Mouse (Mus musculus): Measurements from ENCODE around the gene Vapa. TPM values are rescaled to one million over a fixed set of nuclear protein-coding genes. Genes with fewer than 3 reads are reported as not detected.
"Not testable (repeated sequence)": the region's sequence is repeated elsewhere in the genome, so short reads cannot be mapped to it uniquely, and the experiment has no call there.

Gene Vapa
- polyA plus RNA-seq, 1 experiment from 2014 or later = 221 TPM

DNA sequence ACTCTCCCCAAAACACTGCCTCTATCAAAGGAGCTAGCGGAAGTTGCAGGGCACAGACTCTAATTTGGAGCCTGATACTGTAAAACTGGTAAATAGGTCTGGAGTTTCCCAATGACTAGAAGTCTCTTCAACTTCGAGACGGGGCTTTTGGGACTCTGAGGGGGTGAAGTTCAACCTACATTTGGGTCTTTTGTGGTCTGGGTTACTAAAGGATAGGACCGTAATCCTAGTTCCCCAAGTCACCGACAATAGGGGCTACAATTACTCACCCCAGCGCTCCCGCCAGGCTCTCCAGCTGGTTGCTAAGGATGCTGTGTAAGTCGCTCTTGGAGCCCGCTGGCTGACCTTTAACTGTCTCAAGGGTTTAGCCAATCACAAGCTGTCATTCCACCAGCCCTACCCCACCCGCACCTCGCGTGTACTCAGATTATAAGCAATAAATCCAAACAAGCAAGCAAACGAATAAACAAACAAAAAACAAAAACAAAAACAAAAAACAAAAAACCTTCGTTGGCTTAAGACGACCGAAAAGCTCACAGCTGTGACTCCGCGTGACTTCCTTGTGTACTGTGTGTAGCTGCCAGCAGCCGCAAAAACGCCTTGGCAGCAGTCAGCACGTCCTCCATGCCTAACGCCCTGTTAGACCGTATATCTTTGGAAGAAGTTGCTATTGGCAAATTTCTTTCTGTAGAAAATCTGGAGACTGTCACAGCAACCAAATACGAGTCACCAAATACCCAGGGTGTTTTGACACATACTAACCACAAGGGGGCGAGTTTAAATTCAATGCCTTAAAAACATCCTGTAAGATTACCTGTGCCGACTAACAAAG, 72.7 kb downstream of the Vapa start, which contains the start of gene Tmem232:
Gene Tmem232 (minus strand): TSS at position 342 of the 832 bp plus-strand sequence.
- Histone ChIP-seq H3K9ac (replicated peaks; ENCODE audit: low read depth) (0 out of 2 replicates have a peak within 1 kb of the TSS, but pooled peaks have one; percentile 8), H3K4me2 (replicated peaks; ENCODE audit: low read depth, low read length) (peak within 1 kb of the TSS; percentile 52), H3K4me1 (ENCODE audit: insufficient read depth, low read depth, low read length) (0 out of 2 replicates have a peak, but pooled peaks cover 2% of the 10 kb centered on the region), H3K36me3 (ENCODE audit: insufficient read depth, low read length) (no peaks in the 10 kb centered on the region), H3K27me3 (replicated peaks; ENCODE audit: insufficient read depth, low read length) (no peaks in the 10 kb centered on the region), H3K27ac (ENCODE audit: low read length) (no peak within 1 kb of the TSS), H3K4me3 (ENCODE audit: low read depth, low read length) (peak within 1 kb of the TSS; percentile 29), H3K9me3 (ENCODE audit: low read length) (no peaks in the 10 kb centered on the region)
- ATAC-seq (peak; percentile 92), DNase-seq (ENCODE audit: low spot score) (peak; percentile 80)
- no peak for TF ChIP-seq EP300 (IDR thresholded peaks at IDR 0.05)
- TF ChIP-seq CTCF (IDR thresholded peaks at IDR 0.05) = peak; percentile 70
- 12% methylated on average over 26 of the region's 26 CpGs for WGBS

- WGBS = 18% methylated on average over 3 of the region's 3 CpGs
- Histone ChIP-seq H3K27me3 (replicated peaks; ENCODE audit: insufficient read depth, low read length) (no peaks in the 10 kb centered on the region), H3K9ac (replicated peaks; ENCODE audit: low read depth) (no peak overlapping the region), H3K4me3 (ENCODE audit: low read depth, low read length) (no peak overlapping the region), H3K4me2 (replicated peaks; ENCODE audit: low read depth, low read length) (no peak overlapping the region), H3K27ac (ENCODE audit: low read length) (no peak overlapping the region), H3K36me3 (ENCODE audit: insufficient read depth, low read length) (no peaks in the 10 kb centered on the region), H3K4me1 (ENCODE audit: insufficient read depth, low read depth, low read length) (0 out of 2 replicates have a peak, but pooled peaks cover 2% of the 10 kb centered on the region), H3K9me3 (ENCODE audit: low read length) (no peaks in the 10 kb centered on the region)
- ATAC-seq (no peak), DNase-seq (ENCODE audit: low spot score) (peak; percentile 60)
- TF ChIP-seq CTCF (IDR thresholded peaks at IDR 0.05) (peak; percentile 87), EP300 (IDR thresholded peaks at IDR 0.05) (no peak)
Observed at GRCm38 (mm10) chr17:65536156-65536555, 77.2 kb downstream of the Vapa start.

DNA sequence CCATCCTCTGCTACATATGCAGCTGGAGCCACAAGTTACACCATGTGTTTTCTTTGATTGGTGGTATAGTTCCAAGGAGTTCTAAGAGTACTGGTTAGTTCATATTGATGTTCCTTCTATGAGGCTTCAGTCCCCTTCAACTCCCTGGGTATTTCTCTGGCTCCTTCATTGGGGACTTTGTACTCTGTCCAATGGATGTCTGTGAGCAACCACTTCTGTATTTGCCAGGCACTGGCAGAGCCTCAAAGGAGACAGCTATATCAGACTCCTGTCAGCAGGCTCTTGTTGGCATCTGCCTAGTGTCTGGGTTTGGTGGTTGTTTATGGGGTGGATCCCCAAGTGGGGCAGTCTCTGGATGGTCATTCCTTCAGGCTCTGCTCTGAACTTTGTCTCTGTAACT, 81.0 kb downstream of the Vapa start:
- not testable (repeated sequence) for H3K4me2 ChIP-seq (replicated peaks; ENCODE audit: low read depth, low read length); ATAC-seq; H3K27ac ChIP-seq (ENCODE audit: low read length); H3K36me3 ChIP-seq (ENCODE audit: insufficient read depth, low read length); DNase-seq (ENCODE audit: low spot score); H3K27me3 ChIP-seq (replicated peaks; ENCODE audit: insufficient read depth, low read length); H3K4me1 ChIP-seq (ENCODE audit: insufficient read depth, low read depth, low read length); H3K9ac ChIP-seq (replicated peaks; ENCODE audit: low read depth); H3K4me3 ChIP-seq (ENCODE audit: low read depth, low read length); H3K9me3 ChIP-seq (ENCODE audit: low read length)

Other genes starting within 250 kb of the Vapa start
- 1.2 and 1.5 TPM in 2 replicates for gene Tmem232, start 72.8 kb downstream of the Vapa start, polyA plus RNA-seq (2015; fragmentation: Nextera tagmentation; extraction: Ambion mirVana)
- 0.10 and 0.12 TPM in 2 replicates for gene Txndc2, start 28.6 kb upstream of the Vapa start, polyA plus RNA-seq (2015; fragmentation: Nextera tagmentation; extraction: Ambion mirVana)
- gene Rab31, start 159.2 kb upstream of the Vapa start, polyA plus RNA-seq (2015; fragmentation: Nextera tagmentation; extraction: Ambion mirVana) = 33.3 and 33.5 TPM in 2 replicates
- 21.2 and 26.5 TPM in 2 replicates for gene Ppp4r1, start 169.0 kb upstream of the Vapa start, polyA plus RNA-seq (2015; fragmentation: Nextera tagmentation; extraction: Ambion mirVana)